Mouse (Mus musculus): ENCODE data around the gene Sgcb. TPM values are rescaled to one million over a fixed set of nuclear protein-coding genes. Genes with fewer than 3 reads are reported as not detected.

The Sgcb gene
- polyA plus RNA-seq, 1 experiment, result 47.8 TPM

DNA sequence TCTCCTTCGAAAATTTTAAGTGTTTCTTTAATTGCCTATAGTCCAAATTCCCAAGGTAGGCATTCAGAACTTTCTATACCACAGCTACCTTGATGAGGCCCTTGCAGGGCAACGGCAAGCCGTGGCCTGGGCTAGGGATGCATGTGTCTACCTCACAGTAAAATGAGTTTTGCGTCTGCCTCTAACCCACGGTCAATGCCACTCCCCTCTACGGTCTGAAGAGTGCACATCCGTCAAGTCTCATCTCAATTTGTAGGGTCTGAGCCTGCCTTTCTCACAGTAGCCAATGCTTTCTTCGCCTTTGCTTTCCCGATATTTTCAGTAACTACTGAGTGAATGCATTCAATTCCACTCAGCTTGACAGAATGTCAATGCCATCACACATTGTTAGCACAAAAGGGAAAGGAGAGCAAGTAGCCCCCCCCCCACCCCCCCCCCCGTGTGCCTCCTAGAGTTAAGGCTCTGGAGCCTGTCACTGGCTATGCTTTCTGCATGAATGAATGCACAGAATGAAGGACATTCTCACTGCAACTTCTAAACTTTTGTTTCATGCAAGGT lies 16.5 kb downstream of the Sgcb start:
- 39% methylated on average over 10 of the region's 10 CpGs for WGBS
- Histone ChIP-seq H3K4me1 (ENCODE audit: control insufficient read depth, insufficient read depth, low read length) (no peaks in the 10 kb centered on the region), H3K4me3 (replicated peaks; ENCODE audit: insufficient read depth, low read depth, low read length) (no peak overlapping the region), H3K27ac (ENCODE audit: insufficient read depth, low read length) (no peak overlapping the region), H3K27me3 (ENCODE audit: control insufficient read depth, insufficient read depth, low read length) (no peaks in the 10 kb centered on the region)
- DNase-seq, result no peak
- TF ChIP-seq CTCF (IDR thresholded peaks at IDR 0.05; ENCODE audit: borderline replicate concordance, insufficient read depth, low read depth, low read length) (no peak), POLR2A (IDR thresholded peaks at IDR 0.05; ENCODE audit: borderline replicate concordance, insufficient read depth, low read length) (no peak)

GRCm38 (mm10) chr5:73630141-73630540 lies 17.4 kb downstream of the Sgcb start:
- 86% methylated on average over 5 of the region's 5 CpGs for WGBS
- no peak for DNase-seq
- H3K27me3 ChIP-seq (ENCODE audit: control insufficient read depth, insufficient read depth, low read length), result no peaks in the 10 kb centered on the region

DNA sequence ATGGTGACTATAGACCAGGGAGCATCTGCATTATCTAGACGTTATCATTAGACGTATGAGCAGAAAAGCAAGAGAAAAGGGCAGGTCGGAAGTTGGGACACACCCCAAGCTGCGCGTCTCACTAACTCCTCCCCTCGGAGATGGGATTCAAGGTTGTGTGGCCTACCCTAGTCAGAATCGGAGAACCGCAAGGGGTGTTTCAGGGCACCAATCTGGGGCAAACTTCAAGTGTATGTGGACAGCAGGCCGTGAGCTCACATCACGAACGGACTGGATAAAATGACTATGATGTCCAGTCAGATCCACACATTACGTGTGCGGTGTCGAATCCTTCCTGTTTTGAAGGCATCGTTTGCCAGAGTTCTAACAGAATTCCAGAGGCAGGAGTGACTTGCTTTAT lies 19.6 kb downstream of the Sgcb start:
- no peak for TF ChIP-seq CTCF (IDR thresholded peaks at IDR 0.05; ENCODE audit: borderline replicate concordance, insufficient read depth, low read depth, low read length)
- no peak for TF ChIP-seq POLR2A (IDR thresholded peaks at IDR 0.05; ENCODE audit: borderline replicate concordance, insufficient read depth, low read length)
- no peaks in the 10 kb centered on the region for H3K27me3 ChIP-seq (ENCODE audit: control insufficient read depth, insufficient read depth, low read length)
- H3K27ac ChIP-seq (ENCODE audit: insufficient read depth, low read length), result no peak overlapping the region
- WGBS, result 80% methylated on average over 15 of the region's 15 CpGs
- DNase-seq, result no peak
- H3K4me1 ChIP-seq (ENCODE audit: control insufficient read depth, insufficient read depth, low read length), result no peaks in the 10 kb centered on the region
- no peak overlapping the region for H3K4me3 ChIP-seq (replicated peaks; ENCODE audit: insufficient read depth, low read depth, low read length)

More at GRCm38 (mm10) chr5:73630141-73630540, 17.4 kb downstream of the Sgcb start:
- no peak overlapping the region for H3K27ac ChIP-seq (ENCODE audit: insufficient read depth, low read length)
- no peak overlapping the region for H3K4me3 ChIP-seq (replicated peaks; ENCODE audit: insufficient read depth, low read depth, low read length)
- TF ChIP-seq POLR2A (IDR thresholded peaks at IDR 0.05; ENCODE audit: borderline replicate concordance, insufficient read depth, low read length), result no peak
- TF ChIP-seq CTCF (IDR thresholded peaks at IDR 0.05; ENCODE audit: borderline replicate concordance, insufficient read depth, low read depth, low read length), result no peak
- H3K4me1 ChIP-seq (ENCODE audit: control insufficient read depth, insufficient read depth, low read length), result no peaks in the 10 kb centered on the region

GRCm38 (mm10) chr5:73627559-73627958 lies 20.0 kb downstream of the Sgcb start:
- Histone ChIP-seq H3K4me1 (ENCODE audit: control insufficient read depth, insufficient read depth, low read length) (no peaks in the 10 kb centered on the region), H3K27me3 (ENCODE audit: control insufficient read depth, insufficient read depth, low read length) (no peaks in the 10 kb centered on the region), H3K4me3 (replicated peaks; ENCODE audit: insufficient read depth, low read depth, low read length) (no peak overlapping the region), H3K27ac (ENCODE audit: insufficient read depth, low read length) (no peak overlapping the region)
- WGBS, result 67% methylated on average over 4 of the region's 4 CpGs
- no peak for DNase-seq
- TF ChIP-seq CTCF (IDR thresholded peaks at IDR 0.05; ENCODE audit: borderline replicate concordance, insufficient read depth, low read depth, low read length) (no peak), POLR2A (IDR thresholded peaks at IDR 0.05; ENCODE audit: borderline replicate concordance, insufficient read depth, low read length) (no peak)

DNA sequence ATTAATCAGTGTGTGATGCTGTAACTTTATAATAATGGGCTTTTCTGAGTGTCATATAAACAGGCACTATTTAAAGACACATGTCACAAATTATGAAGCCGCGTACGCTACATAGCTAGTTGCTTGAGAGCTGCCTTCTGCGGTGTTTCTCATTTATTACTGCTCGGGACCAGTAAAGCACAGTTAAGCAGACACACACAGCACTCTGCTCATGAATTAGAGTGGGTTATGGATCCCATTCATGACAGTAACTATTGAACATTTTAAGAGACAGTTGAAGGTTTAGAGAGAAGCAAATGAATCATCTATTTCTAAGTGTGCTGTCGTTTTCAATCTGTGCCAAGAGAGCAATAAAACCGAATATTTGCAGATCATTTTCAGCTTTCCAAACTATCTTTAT lies 20.7 kb downstream of the Sgcb start:
- Histone ChIP-seq H3K27me3 (ENCODE audit: control insufficient read depth, insufficient read depth, low read length) (no peaks in the 10 kb centered on the region), H3K27ac (ENCODE audit: insufficient read depth, low read length) (no peak overlapping the region), H3K4me1 (ENCODE audit: control insufficient read depth, insufficient read depth, low read length) (no peaks in the 10 kb centered on the region), H3K4me3 (replicated peaks; ENCODE audit: insufficient read depth, low read depth, low read length) (no peak overlapping the region)
- TF ChIP-seq POLR2A (IDR thresholded peaks at IDR 0.05; ENCODE audit: borderline replicate concordance, insufficient read depth, low read length) (no peak), CTCF (IDR thresholded peaks at IDR 0.05; ENCODE audit: borderline replicate concordance, insufficient read depth, low read depth, low read length) (no peak)
- DNase-seq, result no peak
- 91% methylated on average over 7 of the region's 7 CpGs for WGBS

DNA sequence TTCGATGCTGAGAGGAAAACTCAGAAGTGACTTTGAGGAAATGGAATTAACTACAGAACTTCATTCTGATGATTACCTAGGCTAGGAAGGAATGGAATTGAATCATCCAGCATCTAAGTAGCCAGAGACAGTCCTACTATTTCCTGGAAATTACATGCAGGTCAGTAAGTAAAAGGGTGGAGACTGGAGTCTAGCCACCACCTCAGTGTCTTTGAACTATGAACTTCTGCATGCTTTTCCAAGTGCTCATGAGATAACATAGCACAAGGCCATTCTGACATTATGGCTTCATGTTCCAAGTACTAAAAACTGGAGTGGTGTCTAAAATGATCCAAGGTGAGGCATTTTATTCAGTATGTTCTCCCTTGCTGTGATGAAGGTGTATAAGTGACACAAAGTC lies 22.1 kb downstream of the Sgcb start:
- TF ChIP-seq POLR2A (IDR thresholded peaks at IDR 0.05; ENCODE audit: borderline replicate concordance, insufficient read depth, low read length) (no peak), CTCF (IDR thresholded peaks at IDR 0.05; ENCODE audit: borderline replicate concordance, insufficient read depth, low read depth, low read length) (no peak)
- no peak overlapping the region for H3K4me3 ChIP-seq (replicated peaks; ENCODE audit: insufficient read depth, low read depth, low read length)
- H3K27me3 ChIP-seq (ENCODE audit: control insufficient read depth, insufficient read depth, low read length), result no peaks in the 10 kb centered on the region
- no peak overlapping the region for H3K27ac ChIP-seq (ENCODE audit: insufficient read depth, low read length)
- 69% methylated on average over 1 of the region's 1 CpGs for WGBS
- H3K4me1 ChIP-seq (ENCODE audit: control insufficient read depth, insufficient read depth, low read length), result no peaks in the 10 kb centered on the region
- no peak for DNase-seq

GRCm38 (mm10) chr5:73618969-73619368 lies 28.6 kb downstream of the Sgcb start:
- WGBS, result 67% methylated on average over 1 of the region's 1 CpGs
- no peak for TF ChIP-seq CTCF (IDR thresholded peaks at IDR 0.05; ENCODE audit: borderline replicate concordance, insufficient read depth, low read depth, low read length)
- no peak for TF ChIP-seq POLR2A (IDR thresholded peaks at IDR 0.05; ENCODE audit: borderline replicate concordance, insufficient read depth, low read length)
- no peak overlapping the region for H3K27ac ChIP-seq (ENCODE audit: insufficient read depth, low read length)
- H3K27me3 ChIP-seq (ENCODE audit: control insufficient read depth, insufficient read depth, low read length), result no peaks in the 10 kb centered on the region
- no peaks in the 10 kb centered on the region for H3K4me1 ChIP-seq (ENCODE audit: control insufficient read depth, insufficient read depth, low read length)
- no peak for DNase-seq
- H3K4me3 ChIP-seq (replicated peaks; ENCODE audit: insufficient read depth, low read depth, low read length), result no peak overlapping the region

- DNase-seq, result no peak
- H3K4me1 ChIP-seq (ENCODE audit: control insufficient read depth, insufficient read depth, low read length), result no peaks in the 10 kb centered on the region
- TF ChIP-seq CTCF (IDR thresholded peaks at IDR 0.05; ENCODE audit: borderline replicate concordance, insufficient read depth, low read depth, low read length) (no peak), POLR2A (IDR thresholded peaks at IDR 0.05; ENCODE audit: borderline replicate concordance, insufficient read depth, low read length) (no peak)
- no peak overlapping the region for H3K4me3 ChIP-seq (replicated peaks; ENCODE audit: insufficient read depth, low read depth, low read length)
- H3K27ac ChIP-seq (ENCODE audit: insufficient read depth, low read length), result no peak overlapping the region
- H3K27me3 ChIP-seq (ENCODE audit: control insufficient read depth, insufficient read depth, low read length), result no peaks in the 10 kb centered on the region
- WGBS, result 90% methylated on average over 7 of the region's 7 CpGs
These were observed 32.4 kb downstream of the Sgcb start for GRCm38 (mm10) chr5:73615211-73615610.
